Mouse (Mus musculus): Measurements from ENCODE around the gene Nln. TPM values are rescaled to one million over a fixed set of nuclear protein-coding genes. Genes with fewer than 3 reads are reported as not detected.
A peak's percentile ranks its signal among the peaks of the same experiment; 100 is the strongest.

Gene Nln
- total and polyA plus RNA-seq, 2 experiments from 2014 or later = 60.2 to 91.3 TPM

- Histone ChIP-seq H3K9me3 (ENCODE audit: low read length) (no peaks in the 10 kb centered on the region), H3K36me3 (ENCODE audit: insufficient read depth, low read length) (peaks cover 23% of the 10 kb centered on the region), H3K4me1 (ENCODE audit: insufficient read depth, low read length) (no peaks in the 10 kb centered on the region), H3K27me3 (ENCODE audit: insufficient read depth, low read length) (no peaks in the 10 kb centered on the region), H3K9ac (replicated peaks; ENCODE audit: low read length, poor library complexity, severe bottlenecking) (no peak overlapping the region), H3K27ac (ENCODE audit: low read depth, low read length) (no peak overlapping the region), H3K4me2 (ENCODE audit: low read depth, low read length, poor library complexity, severe bottlenecking) (no peak overlapping the region), H3K4me3 (ENCODE audit: low read depth, low read length) (no peak overlapping the region)
- ATAC-seq (ENCODE audit: low FRiP score) (no peak), DNase-seq (ENCODE audit: low spot score) (no peak)
- TF ChIP-seq CTCF (IDR thresholded peaks at IDR 0.05) = no peak
- 82% methylated on average over 10 of the region's 10 CpGs for WGBS
These were observed 34.7 kb downstream of the Nln start for GRCm38 (mm10) chr13:104074731-104075130.

- no peak overlapping the region for H3K4me2 ChIP-seq (ENCODE audit: low read depth, low read length, poor library complexity, severe bottlenecking)
- no peaks in the 10 kb centered on the region for H3K9me3 ChIP-seq (ENCODE audit: low read length)
- DNase-seq (ENCODE audit: low spot score) (no peak), ATAC-seq (ENCODE audit: low FRiP score) (no peak)
- WGBS = 96% methylated on average over 8 of the region's 8 CpGs
- H3K4me3 ChIP-seq (ENCODE audit: low read depth, low read length) = no peak overlapping the region
- H3K27ac ChIP-seq (ENCODE audit: low read depth, low read length) = no peak overlapping the region
- no peaks in the 10 kb centered on the region for H3K4me1 ChIP-seq (ENCODE audit: insufficient read depth, low read length)
- H3K36me3 ChIP-seq (ENCODE audit: insufficient read depth, low read length) = peaks cover 26% of the 10 kb centered on the region
- H3K27me3 ChIP-seq (ENCODE audit: insufficient read depth, low read length) = no peaks in the 10 kb centered on the region
- H3K9ac ChIP-seq (replicated peaks; ENCODE audit: low read length, poor library complexity, severe bottlenecking) = no peak overlapping the region
- TF ChIP-seq CTCF (IDR thresholded peaks at IDR 0.05) = no peak
These were observed 35.2 kb downstream of the Nln start for GRCm38 (mm10) chr13:104074230-104074629.

GRCm38 (mm10) chr13:104072351-104072750, 37.1 kb downstream of the Nln start:
- H3K9ac ChIP-seq (replicated peaks; ENCODE audit: low read length, poor library complexity, severe bottlenecking) = no peak overlapping the region
- no peak overlapping the region for H3K27ac ChIP-seq (ENCODE audit: low read depth, low read length)
- H3K4me2 ChIP-seq (ENCODE audit: low read depth, low read length, poor library complexity, severe bottlenecking) = no peak overlapping the region
- ATAC-seq (ENCODE audit: low FRiP score) (no peak), DNase-seq (ENCODE audit: low spot score) (no peak)
- WGBS = 87% methylated on average over 9 of the region's 9 CpGs
- TF ChIP-seq CTCF (IDR thresholded peaks at IDR 0.05) = no peak
- H3K4me3 ChIP-seq (ENCODE audit: low read depth, low read length) = no peak overlapping the region
- no peaks in the 10 kb centered on the region for H3K27me3 ChIP-seq (ENCODE audit: insufficient read depth, low read length)
- no peaks in the 10 kb centered on the region for H3K9me3 ChIP-seq (ENCODE audit: low read length)
- H3K36me3 ChIP-seq (ENCODE audit: insufficient read depth, low read length) = peaks cover 43% of the 10 kb centered on the region
- no peaks in the 10 kb centered on the region for H3K4me1 ChIP-seq (ENCODE audit: insufficient read depth, low read length)

- no peaks in the 10 kb centered on the region for H3K27me3 ChIP-seq (ENCODE audit: insufficient read depth, low read length)
- WGBS = 78% methylated on average over 3 of the region's 3 CpGs
- ATAC-seq (ENCODE audit: low FRiP score) (no peak), DNase-seq (ENCODE audit: low spot score) (no peak)
- H3K4me3 ChIP-seq (ENCODE audit: low read depth, low read length) = no peak overlapping the region
- no peaks in the 10 kb centered on the region for H3K9me3 ChIP-seq (ENCODE audit: low read length)
- H3K9ac ChIP-seq (replicated peaks; ENCODE audit: low read length, poor library complexity, severe bottlenecking) = no peak overlapping the region
- H3K4me2 ChIP-seq (ENCODE audit: low read depth, low read length, poor library complexity, severe bottlenecking) = no peak overlapping the region
- no peak overlapping the region for H3K27ac ChIP-seq (ENCODE audit: low read depth, low read length)
- peaks cover 40% of the 10 kb centered on the region for H3K36me3 ChIP-seq (ENCODE audit: insufficient read depth, low read length)
- no peaks in the 10 kb centered on the region for H3K4me1 ChIP-seq (ENCODE audit: insufficient read depth, low read length)
- no peak for TF ChIP-seq CTCF (IDR thresholded peaks at IDR 0.05)
These were observed 38.7 kb downstream of the Nln start for GRCm38 (mm10) chr13:104070703-104071102.

- Histone ChIP-seq H3K4me3 (ENCODE audit: low read depth, low read length) (no peak overlapping the region), H3K9ac (replicated peaks; ENCODE audit: low read length, poor library complexity, severe bottlenecking) (no peak overlapping the region), H3K27me3 (ENCODE audit: insufficient read depth, low read length) (no peaks in the 10 kb centered on the region), H3K4me1 (ENCODE audit: insufficient read depth, low read length) (no peaks in the 10 kb centered on the region), H3K27ac (ENCODE audit: low read depth, low read length) (no peak overlapping the region), H3K36me3 (ENCODE audit: insufficient read depth, low read length) (peaks cover 49% of the 10 kb centered on the region), H3K9me3 (ENCODE audit: low read length) (no peaks in the 10 kb centered on the region), H3K4me2 (ENCODE audit: low read depth, low read length, poor library complexity, severe bottlenecking) (no peak overlapping the region)
- 88% methylated on average over 11 of the region's 11 CpGs for WGBS
- peak; percentile 15 for DNase-seq (ENCODE audit: low spot score)
- no peak for ATAC-seq (ENCODE audit: low FRiP score)
- no peak for TF ChIP-seq CTCF (IDR thresholded peaks at IDR 0.05)
These were observed 40.2 kb downstream of the Nln start for GRCm38 (mm10) chr13:104069216-104069615.

GRCm38 (mm10) chr13:104065649-104066347, 43.6 kb downstream of the Nln start:
- Histone ChIP-seq H3K4me2 (ENCODE audit: low read depth, low read length, poor library complexity, severe bottlenecking) (no peak overlapping the region), H3K4me1 (ENCODE audit: insufficient read depth, low read length) (no peaks in the 10 kb centered on the region), H3K27me3 (ENCODE audit: insufficient read depth, low read length) (no peaks in the 10 kb centered on the region), H3K4me3 (ENCODE audit: low read depth, low read length) (no peak overlapping the region), H3K27ac (ENCODE audit: low read depth, low read length) (no peak overlapping the region), H3K36me3 (ENCODE audit: insufficient read depth, low read length) (peaks cover 46% of the 10 kb centered on the region), H3K9me3 (ENCODE audit: low read length) (no peaks in the 10 kb centered on the region), H3K9ac (replicated peaks; ENCODE audit: low read length, poor library complexity, severe bottlenecking) (no peak overlapping the region)
- WGBS = 80% methylated on average over 2 of the region's 2 CpGs
- TF ChIP-seq CTCF (IDR thresholded peaks at IDR 0.05) = no peak
- ATAC-seq (ENCODE audit: low FRiP score) = no peak
- no peak for DNase-seq (ENCODE audit: low spot score)
